Mouse (Mus musculus) gastrocnemius, postnatal 36 days (tissue): ENCODE data around the gene Calm3. TPM values are rescaled to one million over a fixed set of nuclear protein-coding genes. Genes with fewer than 3 reads are reported as not detected.
A peak's percentile ranks its signal among the peaks of the same experiment; 100 is the strongest.

Experiments
- DNase-seq, 2 experiments: peaks; one replicate each; pipeline ENCODE4 v3.0.0; 2022
- intact Hi-C: fragments of 180-260 bp; cut with DNase I; formaldehyde crosslinking; loops from one replicate; pipeline ENCODE4 v1.15.1; 2025
- total RNA-seq, 2 experiments: library from RNA; stranded (reverse); gene quantifications; 2 replicates each; pipeline ENCODE4 v1.2.3; 2021

Gene Calm3
- total RNA-seq, 2 experiments from 2014 or later = 297 to 327 TPM

- intact Hi-C loops = no loop called here
- DNase-seq = no peak
Observed at GRCm38 (mm10) chr7:16917447-16917846, 6.5 kb downstream of the Calm3 start.

- no peak for DNase-seq
- intact Hi-C loops = no loop called here
Observed at GRCm38 (mm10) chr7:16916342-16917265, 7.3 kb downstream of the Calm3 start.

DNA sequence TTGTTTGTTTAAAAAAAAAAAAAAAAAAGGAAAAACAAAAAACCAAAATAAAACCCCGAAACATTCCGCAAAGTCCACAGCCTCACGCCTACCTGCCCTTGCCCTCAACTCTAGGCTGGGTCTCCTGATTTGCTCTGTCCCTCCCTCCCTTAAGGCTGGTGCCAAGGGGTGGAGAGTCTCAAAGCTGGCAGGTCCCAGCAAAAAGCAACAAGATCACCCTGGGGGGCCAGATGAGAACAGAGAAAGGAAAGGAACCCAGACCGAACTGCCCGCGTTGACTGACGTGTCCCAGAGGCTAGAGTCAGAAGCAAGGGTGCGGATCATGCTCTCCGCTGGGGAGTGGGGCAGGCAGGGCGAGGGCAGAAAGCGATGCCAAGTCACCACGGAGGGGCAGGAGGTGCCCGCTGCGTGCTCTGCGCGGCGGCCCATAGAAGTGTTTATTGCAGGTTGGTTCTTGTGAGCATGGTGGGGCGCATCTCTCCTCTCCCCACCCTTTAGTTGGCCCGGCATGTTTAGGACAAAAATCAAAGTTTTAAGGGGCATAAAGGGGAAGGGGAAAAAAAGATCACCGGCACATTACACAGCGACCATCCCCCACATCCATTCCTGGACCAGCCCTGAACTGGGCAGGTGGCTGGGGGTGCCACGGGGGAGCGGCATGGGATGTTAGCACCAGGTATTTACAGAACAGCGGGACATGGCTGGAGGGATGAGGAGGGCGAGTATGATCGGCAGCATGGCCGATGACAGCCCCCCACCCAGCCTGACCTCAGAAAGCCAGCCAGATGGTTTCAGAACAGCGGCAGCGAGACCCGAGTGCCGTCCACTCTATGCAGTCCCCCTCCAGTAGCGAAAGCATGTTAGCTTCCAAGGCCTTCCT lies 8.2 kb downstream of the Calm3 start:
- DNase-seq = no peak
- intact Hi-C loops = no loop called here

DNA sequence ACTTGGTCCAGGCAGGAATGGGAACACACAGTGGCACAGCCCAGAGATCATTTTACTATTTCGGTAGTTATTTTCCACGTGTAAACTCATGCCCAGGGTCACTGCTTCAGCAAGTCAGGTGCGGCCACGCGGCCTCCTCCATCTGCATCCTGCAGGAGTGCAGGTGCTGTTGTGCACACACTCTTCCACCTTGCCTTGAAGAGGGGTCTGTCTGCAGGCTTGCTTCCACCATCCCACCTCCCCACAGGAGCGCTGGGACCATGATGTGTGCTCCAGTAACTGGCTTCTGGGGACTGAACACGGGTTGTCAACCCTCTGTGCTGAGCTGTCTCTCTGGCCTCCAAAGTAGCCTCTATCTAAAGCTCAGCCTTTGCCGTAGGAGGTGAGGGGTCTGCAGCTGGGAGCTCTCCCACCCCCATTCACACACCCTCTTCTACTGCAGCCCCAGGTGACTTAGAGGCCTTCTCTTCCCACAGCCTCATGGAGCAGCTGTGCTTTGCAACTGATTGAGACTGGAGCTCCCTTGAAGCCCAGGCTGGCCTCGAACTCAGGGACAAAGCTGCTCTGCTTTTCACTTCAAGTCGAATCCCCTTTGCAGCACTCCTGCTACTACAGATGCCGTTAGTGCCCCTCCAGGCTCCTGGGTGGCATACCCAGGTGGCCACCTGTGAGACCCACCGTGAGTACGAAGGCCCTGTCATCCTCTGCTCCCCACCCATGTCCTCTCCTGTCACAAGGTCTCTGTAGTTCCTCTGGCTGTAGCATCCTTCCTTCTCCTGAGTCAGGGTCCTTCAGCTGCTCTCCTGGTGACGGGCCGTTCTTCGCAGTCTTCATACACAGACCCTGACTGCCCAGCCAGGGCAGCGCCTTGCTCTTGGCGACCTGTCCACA lies 9.2 kb downstream of the Calm3 start:
- DNase-seq = no peak

GRCm38 (mm10) chr7:16913806-16914452 lies 10.0 kb downstream of the Calm3 start:
- intact Hi-C loops = loop anchor here (1.0 kb wide), 1 partner anchor 19 kb away; no protein-coding TSS in a partner anchor
- peak; percentile 64 to 68 for DNase-seq

More for the DNA sequence above, 9.2 kb downstream of the Calm3 start:
- intact Hi-C loops = no loop called here

GRCm38 (mm10) chr7:16912360-16912759 lies 11.6 kb downstream of the Calm3 start:
- DNase-seq = peak in 1 of 2 experiments; percentile 41
- intact Hi-C loops = no loop called here

DNA sequence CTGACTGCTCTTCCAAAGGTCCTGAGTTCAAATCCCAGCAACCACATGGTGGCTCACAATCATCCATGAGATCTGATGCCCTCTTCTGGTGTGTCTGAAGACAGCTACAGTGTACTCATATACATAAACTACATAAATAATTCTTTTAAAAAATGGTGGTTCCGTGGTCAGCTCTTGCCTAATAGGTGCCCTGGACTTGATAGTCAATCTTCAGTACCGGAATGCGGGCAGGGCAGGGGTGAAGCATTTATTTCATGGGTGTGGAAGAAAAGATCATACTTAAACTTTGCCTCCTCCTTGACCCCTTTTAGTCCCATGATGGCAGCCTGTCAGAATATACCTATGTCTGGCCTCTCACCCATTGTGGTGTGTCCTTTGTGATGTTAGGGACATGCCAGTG lies 12.0 kb downstream of the Calm3 start:
- no peak for DNase-seq
- intact Hi-C loops = no loop called here

DNA sequence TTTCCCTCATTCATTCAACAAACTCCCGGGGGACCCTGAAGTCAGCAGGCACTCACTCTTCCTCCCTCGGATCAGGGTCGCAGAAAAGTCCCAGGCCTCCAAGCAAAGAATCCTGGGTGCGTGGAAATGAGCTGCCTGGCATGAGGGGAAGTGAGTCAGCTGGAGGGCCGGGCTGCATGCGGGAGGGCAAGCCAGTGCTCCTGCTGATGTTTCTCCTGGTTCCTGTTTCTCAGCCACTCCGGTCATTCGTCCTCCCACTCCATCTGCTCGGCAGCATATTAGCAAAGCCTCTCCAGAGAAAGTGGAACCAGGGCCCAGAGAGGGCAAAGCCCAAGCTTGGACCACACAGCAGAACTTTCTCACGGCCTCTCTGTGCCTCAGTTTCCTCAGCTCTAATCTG lies 14.0 kb downstream of the Calm3 start:
- DNase-seq = no peak
- intact Hi-C loops = no loop called here

- DNase-seq = no peak
- intact Hi-C loops = no loop called here
Observed at GRCm38 (mm10) chr7:16908859-16909258, 15.1 kb downstream of the Calm3 start.

DNA sequence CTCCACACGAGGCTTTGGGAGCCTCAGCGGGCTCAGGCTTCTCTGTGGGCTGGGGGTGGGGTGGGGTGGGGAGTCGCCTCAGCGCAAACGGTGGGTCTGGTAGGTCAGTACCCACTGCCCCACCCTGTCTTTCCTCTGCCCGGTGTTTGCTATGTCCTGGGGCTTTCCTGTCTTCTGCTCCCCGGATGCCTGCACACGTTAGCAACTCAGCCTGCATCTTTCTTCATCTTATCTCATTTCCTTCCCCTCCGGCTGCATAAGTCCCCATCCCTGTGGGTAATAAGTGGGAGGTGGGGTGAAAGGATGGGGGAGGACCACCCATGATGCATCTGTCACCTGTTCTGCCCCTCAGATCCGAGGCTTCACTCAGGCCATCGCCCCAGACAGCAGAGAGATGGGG lies 15.5 kb downstream of the Calm3 start:
- intact Hi-C loops = no loop called here
- DNase-seq = no peak

- intact Hi-C loops = no loop called here
- no peak for DNase-seq
Observed at GRCm38 (mm10) chr7:16907842-16908241, 16.1 kb downstream of the Calm3 start.

DNA sequence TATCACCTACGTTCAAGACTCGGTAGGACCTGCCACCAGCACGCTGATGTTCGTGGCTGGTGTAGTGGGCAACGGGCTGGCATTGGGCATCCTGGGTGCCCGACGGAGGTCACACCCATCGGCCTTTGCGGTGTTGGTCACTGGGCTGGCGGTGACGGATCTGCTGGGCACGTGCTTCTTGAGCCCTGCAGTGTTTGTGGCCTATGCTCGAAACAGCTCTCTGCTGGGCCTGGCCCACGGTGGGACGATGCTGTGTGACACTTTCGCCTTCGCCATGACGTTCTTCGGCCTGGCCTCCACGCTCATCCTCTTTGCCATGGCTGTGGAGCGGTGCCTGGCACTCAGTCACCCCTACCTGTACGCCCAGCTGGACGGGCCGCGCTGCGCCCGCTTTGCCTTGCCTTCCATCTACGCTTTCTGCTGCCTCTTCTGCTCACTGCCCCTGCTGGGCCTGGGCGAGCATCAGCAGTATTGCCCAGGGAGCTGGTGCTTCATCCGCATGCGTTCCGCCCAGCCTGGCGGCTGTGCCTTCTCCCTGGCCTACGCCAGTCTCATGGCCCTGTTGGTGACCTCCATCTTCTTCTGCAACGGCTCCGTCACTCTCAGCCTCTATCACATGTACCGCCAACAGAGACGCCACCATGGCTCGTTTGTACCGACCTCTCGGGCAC lies 16.9 kb downstream of the Calm3 start:
- intact Hi-C loops = no loop called here
- DNase-seq = no peak

GRCm38 (mm10) chr7:16906281-16906680 lies 17.6 kb downstream of the Calm3 start, which contains the start of gene Ptgir:
TSS of gene Ptgir (plus strand) at chr7:16906490.
- peak; percentile 76 to 79 for DNase-seq
- intact Hi-C loops = no loop called here

GRCm38 (mm10) chr7:16905491-16906021 lies 18.4 kb downstream of the Calm3 start:
- intact Hi-C loops = no loop called here
- DNase-seq = no peak

DNA sequence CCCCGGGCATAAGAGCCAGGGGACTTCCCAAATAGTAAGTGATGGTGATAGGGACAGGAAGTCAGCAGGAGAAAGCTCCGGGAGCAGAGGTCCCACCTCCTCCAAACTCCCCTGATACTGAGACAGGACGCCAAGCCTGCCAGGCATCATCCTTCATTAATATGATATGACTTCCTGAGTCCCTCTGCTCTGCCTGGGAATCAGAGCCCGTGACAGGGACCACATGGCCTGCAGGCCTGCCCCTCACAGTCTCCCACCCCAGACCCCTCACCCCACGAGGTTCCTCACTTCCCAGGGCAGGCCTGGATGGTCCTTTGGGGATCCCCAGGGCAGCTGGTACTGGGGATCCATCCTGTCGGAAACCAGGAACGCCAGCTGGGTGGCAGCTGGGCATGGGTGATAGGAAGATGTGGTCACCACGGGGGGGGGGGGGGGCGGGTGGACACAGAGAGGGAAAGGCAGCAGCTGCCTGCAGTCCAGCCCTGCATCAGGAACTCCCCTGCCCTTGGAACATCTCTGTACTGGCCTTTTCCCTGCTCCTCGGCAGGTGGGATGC lies 19.7 kb downstream of the Calm3 start:
- DNase-seq = no peak

GRCm38 (mm10) chr7:16903439-16903955 lies 20.4 kb downstream of the Calm3 start:
- no peak for DNase-seq
- intact Hi-C loops = no loop called here

More for the DNA sequence above, 19.7 kb downstream of the Calm3 start:
- intact Hi-C loops = no loop called here

- DNase-seq = no peak
- intact Hi-C loops = no loop called here
Observed at GRCm38 (mm10) chr7:16900526-16900925, 23.4 kb downstream of the Calm3 start.

DNA sequence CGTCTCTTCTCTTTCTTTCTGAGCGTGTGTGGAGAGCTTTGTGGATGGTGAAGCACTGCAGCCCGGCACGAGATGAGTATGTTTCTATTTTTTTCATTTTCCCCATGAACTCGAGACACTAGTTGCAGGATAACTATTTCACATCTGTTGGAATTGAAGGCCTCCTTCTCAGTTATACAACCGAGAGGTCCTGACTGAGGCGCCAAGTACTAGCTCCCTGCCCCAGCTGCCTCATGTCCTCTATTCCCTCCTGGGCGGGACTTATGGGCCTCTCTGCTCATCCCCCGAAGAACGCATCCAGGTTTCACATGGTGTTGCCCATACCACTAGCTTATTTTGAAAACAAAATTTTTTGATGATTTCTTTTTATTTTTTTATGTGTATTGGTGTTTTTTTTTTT lies 28.4 kb downstream of the Calm3 start:
- DNase-seq = no peak

More for the DNA sequence above, 28.4 kb downstream of the Calm3 start:
- intact Hi-C loops = loop anchor here (1.0 kb wide), 1 partner anchor 18 kb away; no protein-coding TSS in a partner anchor
